In the genomic region with DNA sequence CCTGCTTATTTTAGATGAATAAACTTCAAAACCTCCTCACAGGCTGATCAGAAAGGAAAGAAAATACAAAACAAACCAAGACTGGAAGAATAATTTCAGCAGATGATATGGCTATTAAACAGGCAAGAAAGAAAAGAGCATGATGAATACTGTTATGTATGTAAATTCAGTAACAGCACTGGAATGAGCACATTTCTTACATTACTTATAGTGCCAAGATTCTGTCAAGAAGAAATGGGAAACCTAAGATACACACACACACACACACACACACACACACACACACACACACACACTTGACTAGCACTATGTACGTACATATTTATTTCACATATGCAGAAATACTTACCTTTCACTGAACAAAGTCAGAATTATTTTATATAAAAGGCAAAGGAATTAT, we compare ENCODE assay signal across 19 mouse cellular contexts. TPM values are rescaled to one million over a fixed set of nuclear protein-coding genes. Genes with fewer than 3 reads are reported as not detected.
DNase-seq lines count a peak whose midpoint lies in the region; ATAC-seq and TF ChIP-seq lines count a peak whose summit lies in the region.
"Had no signal": no experiment of that assay in that cellular context is flagged by ENCODE, and none has a peak within 500 bp of the region (broad histone marks: within the 10 kb centered on the region; RNA-seq: fewer than 3 reads in every experiment).

No protein-coding gene starts in this region.

- no peak for TF ChIP-seq EP300 in liver, postnatal 0 days (IDR thresholded peaks at IDR 0.05; ENCODE audit: low read depth)

- H3K27me3 ChIP-seq in forebrain, embryonic 14.5 days (replicated peaks; ENCODE audit: control insufficient read depth, insufficient read depth, low read length), result no peaks in the 10 kb centered on the region
- no peaks in the 10 kb centered on the region for H3K27me3 ChIP-seq in forebrain, embryonic 11.5 days (ENCODE audit: control insufficient read depth, insufficient read depth, low read length)
- H3K27me3 ChIP-seq in forebrain, embryonic 16.5 days (replicated peaks; ENCODE audit: control insufficient read depth, insufficient read depth, low read length), result no peaks in the 10 kb centered on the region
- H3K27me3 ChIP-seq in liver, postnatal 0 days (ENCODE audit: insufficient read depth, low read length), result no peaks in the 10 kb centered on the region
- H3K27me3 ChIP-seq: embryonic facial prominence, embryonic 12.5 days had no signal

- DNase-seq in forebrain, embryonic 14.5 days (ENCODE audit: low spot score), result peak; percentile 56
- no peak for DNase-seq in forebrain, embryonic 11.5 days (ENCODE audit: low spot score)
- DNase-seq in brain, embryonic 14.5 days (ENCODE audit: low read depth), result peak; percentile 43
- DNase-seq in liver, postnatal 0 days, result no peak
- DNase-seq: adrenal gland, adult 2 months; adrenal gland, postnatal 10 days; adrenal gland, postnatal 25 days; cerebellum, adult 11-12 months; cerebellum, adult 2 months; cerebellum, adult 9-10 months; cerebellum, postnatal 10 days; cerebellum, postnatal 25 days had no signal

- H3K4me1 ChIP-seq in forebrain, embryonic 14.5 days (ENCODE audit: control insufficient read depth, insufficient read depth, low read length), result no peaks in the 10 kb centered on the region
- H3K4me1 ChIP-seq in forebrain, embryonic 11.5 days (replicated peaks; ENCODE audit: control insufficient read depth, insufficient read depth, low read length), result no peaks in the 10 kb centered on the region
- no peaks in the 10 kb centered on the region for H3K4me1 ChIP-seq in forebrain, embryonic 16.5 days (replicated peaks; ENCODE audit: control insufficient read depth, insufficient read depth, low read length)
- H3K4me1 ChIP-seq in liver, postnatal 0 days (ENCODE audit: insufficient read depth), result no peaks in the 10 kb centered on the region
- H3K4me1 ChIP-seq: embryonic facial prominence, embryonic 10.5 days; embryonic facial prominence, embryonic 12.5 days had no signal

- 79% methylated on average over 1 of the region's 1 CpGs for WGBS in forebrain, embryonic 14.5 days
- 92% methylated on average over 1 of the region's 1 CpGs for WGBS in forebrain, embryonic 11.5 days
- 56% methylated on average over 1 of the region's 1 CpGs for WGBS in forebrain, embryonic 16.5 days
- whole genome bisulfite sequencing in liver, postnatal 0 days (ENCODE audit: insufficient replicate concordance), result 76% methylated on average over 1 of the region's 1 CpGs

- no peaks in the 10 kb centered on the region for H3K36me3 ChIP-seq in forebrain, embryonic 14.5 days (ENCODE audit: control insufficient read depth, insufficient read depth, low read length)
- H3K36me3 ChIP-seq in forebrain, embryonic 11.5 days (ENCODE audit: control insufficient read depth, insufficient read depth, low read length), result no peaks in the 10 kb centered on the region
- H3K36me3 ChIP-seq in forebrain, embryonic 16.5 days (ENCODE audit: control insufficient read depth, insufficient read depth), result no peaks in the 10 kb centered on the region
- H3K36me3 ChIP-seq in liver, postnatal 0 days (replicated peaks; ENCODE audit: insufficient read depth, low read length), result no peaks in the 10 kb centered on the region
- H3K36me3 ChIP-seq: embryonic facial prominence, embryonic 10.5 days; embryonic facial prominence, embryonic 12.5 days had no signal

- no peak overlapping the region for H3K27ac ChIP-seq in forebrain, embryonic 14.5 days (ENCODE audit: low read depth, low read length)
- H3K27ac ChIP-seq in forebrain, embryonic 11.5 days (ENCODE audit: low read depth, low read length), result no peak overlapping the region
- H3K27ac ChIP-seq in forebrain, embryonic 16.5 days (ENCODE audit: low read length), result no peak overlapping the region
- H3K27ac ChIP-seq in liver, postnatal 0 days (ENCODE audit: low read depth), result no peak overlapping the region
- H3K27ac ChIP-seq: embryonic facial prominence, embryonic 10.5 days; embryonic facial prominence, embryonic 12.5 days had no signal

- no peaks in the 10 kb centered on the region for H3K9me3 ChIP-seq in forebrain, embryonic 14.5 days (replicated peaks; ENCODE audit: control insufficient read depth, low read length)
- H3K9me3 ChIP-seq in forebrain, embryonic 11.5 days (ENCODE audit: control insufficient read depth, low read length), result no peaks in the 10 kb centered on the region
- H3K9me3 ChIP-seq in forebrain, embryonic 16.5 days (ENCODE audit: control insufficient read depth, low read length), result no peaks in the 10 kb centered on the region
- no peaks in the 10 kb centered on the region for H3K9me3 ChIP-seq in liver, postnatal 0 days (ENCODE audit: low read length)
- H3K9me3 ChIP-seq: embryonic facial prominence, embryonic 10.5 days; embryonic facial prominence, embryonic 12.5 days had no signal

- H3K4me2 ChIP-seq in forebrain, embryonic 14.5 days (ENCODE audit: low read length), result no peak overlapping the region
- H3K4me2 ChIP-seq in forebrain, embryonic 11.5 days (ENCODE audit: low read depth, low read length, severe bottlenecking), result no peak overlapping the region
- H3K4me2 ChIP-seq in forebrain, embryonic 16.5 days (ENCODE audit: low read length), result no peak overlapping the region
- no peak overlapping the region for H3K4me2 ChIP-seq in liver, postnatal 0 days (ENCODE audit: low read depth, low read length)
- H3K4me2 ChIP-seq: embryonic facial prominence, embryonic 12.5 days had no signal

- peak; percentile 69; the same call in 1 of the 2 replicates for ATAC-seq in forebrain, embryonic 14.5 days
- no peak for ATAC-seq in forebrain, embryonic 11.5 days (replicated peaks; ENCODE audit: low FRiP score)
- peak; percentile 72 for ATAC-seq in forebrain, embryonic 16.5 days
- ATAC-seq in liver, postnatal 0 days, result no peak
- no peak for ATAC-seq in megakaryocyte progenitor cell, adult 5-6 weeks (replicated peaks; ENCODE audit: poor library complexity)

- no peak overlapping the region for H3K4me3 ChIP-seq in forebrain, embryonic 14.5 days (ENCODE audit: low read depth, low read length)
- no peak overlapping the region for H3K4me3 ChIP-seq in forebrain, embryonic 11.5 days (ENCODE audit: low read depth, low read length)
- H3K4me3 ChIP-seq in forebrain, embryonic 16.5 days (replicated peaks; ENCODE audit: low read length), result no peak overlapping the region
- H3K4me3 ChIP-seq in liver, postnatal 0 days (ENCODE audit: low read depth, low read length), result no peak overlapping the region
- H3K4me3 ChIP-seq: embryonic facial prominence, embryonic 10.5 days; embryonic facial prominence, embryonic 12.5 days had no signal

- TF ChIP-seq POLR2A in brain, embryonic 14.5 days (IDR thresholded peaks at IDR 0.05; ENCODE audit: borderline replicate concordance, extremely low read depth, insufficient read depth, insufficient read length, poor library complexity, severe bottlenecking), result no peak

- no peak overlapping the region for H3K9ac ChIP-seq in forebrain, embryonic 14.5 days (ENCODE audit: low read length)
- no peak overlapping the region for H3K9ac ChIP-seq in forebrain, embryonic 11.5 days (ENCODE audit: low read length)
- no peak overlapping the region for H3K9ac ChIP-seq in forebrain, embryonic 16.5 days (replicated peaks; ENCODE audit: low read depth, low read length)
- H3K9ac ChIP-seq in liver, postnatal 0 days (replicated peaks), result no peak overlapping the region
- H3K9ac ChIP-seq: embryonic facial prominence, embryonic 12.5 days had no signal

- no peak for TF ChIP-seq CTCF in brain, embryonic 14.5 days (IDR thresholded peaks at IDR 0.05; ENCODE audit: borderline replicate concordance, extremely low read depth, insufficient read depth, insufficient read length)
- TF ChIP-seq CTCF in liver, postnatal 0 days (IDR thresholded peaks at IDR 0.05; ENCODE audit: low read depth), result no peak

RNA-seq across cellular contexts. Expression of a gene that starts 17.2 kb away (rescaled TPM):
- polyA plus RNA-seq in forebrain, embryonic 14.5 days (2014; fragmentation: Nextera tagmentation; extraction: Ambion mirVana), result 5.6 and 5.9 TPM in 2 replicates
- 5.3 and 7.3 TPM in 2 replicates for polyA plus RNA-seq in forebrain, embryonic 11.5 days (2014; fragmentation: Nextera tagmentation; extraction: Ambion mirVana)
- polyA plus RNA-seq in brain, embryonic 14.5 days (2012; rRNA removed), result 3.3 and 5.3 TPM in 2 replicates
- polyA plus RNA-seq in forebrain, embryonic 16.5 days (2015; fragmentation: Nextera tagmentation; extraction: Ambion mirVana), result 4.7 and 6.5 TPM in 2 replicates
- 9.9 and 10.3 TPM in 2 replicates for polyA plus RNA-seq in liver, postnatal 0 days (2015; fragmentation: Nextera tagmentation; extraction: Ambion mirVana)
- total RNA-seq in megakaryocyte progenitor cell, adult 5-6 weeks (2015), result not detected in 2 replicates
- not detected in 2 replicates for total RNA-seq in megakaryocyte progenitor cell, adult 5-6 weeks (2017)
- total RNA-seq: MEL had no signal
- polyA plus RNA-seq: C2C12 had no signal

RNA-seq across cellular contexts. Expression of a gene that starts 40.3 kb away (rescaled TPM):
- polyA plus RNA-seq in forebrain, embryonic 14.5 days (2014; fragmentation: Nextera tagmentation; extraction: Ambion mirVana), result 5.8 and 8.0 TPM in 2 replicates
- polyA plus RNA-seq in forebrain, embryonic 11.5 days (2014; fragmentation: Nextera tagmentation; extraction: Ambion mirVana), result not detected in 2 replicates
- 11.1 and 13.5 TPM in 2 replicates for polyA plus RNA-seq in brain, embryonic 14.5 days (2012; rRNA removed)
- 7.4 and 11.7 TPM in 2 replicates for polyA plus RNA-seq in forebrain, embryonic 16.5 days (2015; fragmentation: Nextera tagmentation; extraction: Ambion mirVana)
- polyA plus RNA-seq in liver, postnatal 0 days (2015; fragmentation: Nextera tagmentation; extraction: Ambion mirVana), result not detected in 2 replicates
- total RNA-seq in megakaryocyte progenitor cell, adult 5-6 weeks (2015), result not detected in 2 replicates
- not detected in 2 replicates for total RNA-seq in megakaryocyte progenitor cell, adult 5-6 weeks (2017)
- total RNA-seq: adrenal gland, adult 2 months; adrenal gland, postnatal 25 days; ES-E14 had no signal
- polyA plus RNA-seq: C2C12 had no signal

Comparison
In these comparisons a context has a peak if more than half of its experiments do, and no peak if none do; other contexts are left out.
1. ATAC-seq: peak in forebrain, embryonic 14.5 days (single experiment) and forebrain, embryonic 16.5 days (single experiment); none in forebrain, embryonic 11.5 days (single experiment), liver, postnatal 0 days (single experiment) and megakaryocyte progenitor cell, adult 5-6 weeks (single experiment).
2. DNase-seq: peak in forebrain, embryonic 14.5 days (single experiment) and brain, embryonic 14.5 days (single experiment); none in forebrain, embryonic 11.5 days (single experiment) and liver, postnatal 0 days (single experiment).